Mouse (Mus musculus) spleen, adult 18-20 months (tissue): ENCODE data around the gene Ulk2.

ENCODE experiments used
- DNase-seq, 2 experiments: peaks; one replicate each; pipeline ENCODE4 v3.0.0; 2022; ENCODE audit warnings: mixed read lengths in 2 of 2

The Ulk2 gene

DNA sequence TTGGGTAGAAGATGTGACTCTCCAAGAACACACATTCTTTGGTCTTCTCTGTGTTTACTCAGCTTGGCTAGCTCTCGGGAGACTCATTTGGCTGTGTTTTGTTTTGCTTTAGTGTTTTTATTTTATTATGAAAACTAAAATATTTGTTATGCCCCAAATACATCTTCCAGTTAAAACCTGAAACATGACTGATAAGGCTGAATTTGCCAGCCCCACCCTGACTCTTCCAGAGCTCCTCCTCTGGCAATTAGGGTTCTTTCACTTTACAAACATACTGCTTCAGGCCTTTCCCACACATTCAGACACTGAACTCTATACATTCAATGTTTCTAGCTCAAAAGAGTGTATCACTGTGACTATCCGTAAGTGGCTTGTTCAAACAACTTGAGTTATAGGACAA is 97.7 kb downstream of the Ulk2 start:
- no peak for DNase-seq

DNA sequence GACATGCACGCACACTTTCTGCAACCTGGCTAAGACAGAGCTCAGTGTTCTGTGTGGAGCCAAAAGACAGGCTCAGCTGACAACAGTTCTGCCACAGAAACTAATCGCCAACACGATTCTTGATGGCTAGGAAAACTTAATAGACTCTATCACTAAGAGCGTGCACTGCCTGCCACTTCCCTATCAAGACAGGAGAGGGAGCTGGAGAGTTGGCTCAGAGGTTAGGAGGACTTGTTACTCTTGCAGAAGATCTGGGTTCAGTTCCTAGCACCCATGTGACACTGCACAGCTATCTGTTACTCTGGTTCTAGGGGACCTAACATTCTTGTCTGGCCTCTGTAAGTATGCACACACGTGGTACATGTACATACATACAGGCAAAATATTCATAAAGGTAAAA is 103.3 kb downstream of the Ulk2 start:
- DNase-seq: no peak

DNA sequence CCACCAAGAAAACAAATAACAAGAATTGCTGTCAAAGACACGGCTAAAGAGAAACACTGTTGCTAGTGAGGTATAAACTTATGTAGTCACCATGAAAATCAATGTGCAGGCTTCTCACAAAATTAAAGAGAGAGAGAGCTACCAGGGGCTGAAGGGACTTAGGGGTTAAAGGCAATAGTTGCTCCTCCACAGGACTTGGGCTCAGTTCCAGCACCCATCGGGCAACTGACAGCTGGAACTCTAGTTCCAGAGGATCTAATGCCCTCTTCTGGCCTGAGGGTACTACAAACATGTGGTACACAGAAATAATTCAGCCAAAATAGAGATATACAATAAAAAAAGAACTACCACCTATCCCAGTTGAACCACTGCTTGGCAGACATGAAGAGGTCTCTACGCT is 107.7 kb downstream of the Ulk2 start:
- DNase-seq: no peak

DNA sequence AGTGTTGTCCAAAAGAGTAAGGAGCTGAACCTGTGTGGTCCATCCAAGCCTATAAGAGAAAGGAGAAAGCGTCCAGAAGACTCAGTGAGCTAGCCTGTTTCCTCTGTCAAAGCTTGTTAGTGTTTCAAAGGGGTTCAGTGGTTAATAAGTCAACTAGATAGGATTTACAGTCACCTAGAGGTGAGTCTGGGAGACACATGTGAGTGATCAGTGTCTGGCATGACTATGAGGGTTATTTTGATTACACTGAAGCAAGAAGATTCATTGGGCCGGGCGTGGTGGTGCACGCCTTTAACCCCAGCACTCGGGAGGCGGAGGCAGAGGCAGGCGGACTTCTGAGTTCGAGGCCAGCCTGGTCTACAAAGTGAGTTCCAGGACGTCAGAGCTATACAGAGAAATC is 109.1 kb downstream of the Ulk2 start:
- no peak for DNase-seq

DNA sequence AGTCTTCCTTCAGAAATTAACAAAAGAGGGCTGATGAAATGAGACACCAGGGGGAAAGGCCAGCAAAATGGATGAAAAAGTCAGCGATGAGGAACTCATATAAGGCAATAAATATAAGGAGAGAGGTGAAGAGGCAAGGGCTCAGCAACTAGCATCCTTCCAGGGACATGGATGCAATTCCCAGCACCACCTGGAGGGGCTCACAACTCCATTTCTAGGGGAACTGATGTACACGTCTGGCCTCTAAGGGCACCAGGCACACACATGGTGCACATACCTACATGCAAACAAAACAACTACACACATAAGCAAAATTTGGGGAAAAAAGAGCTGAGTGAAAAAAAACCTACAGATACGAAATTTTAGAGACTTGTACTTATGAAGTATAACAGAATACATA is 110.4 kb downstream of the Ulk2 start:
- no peak for DNase-seq

DNA sequence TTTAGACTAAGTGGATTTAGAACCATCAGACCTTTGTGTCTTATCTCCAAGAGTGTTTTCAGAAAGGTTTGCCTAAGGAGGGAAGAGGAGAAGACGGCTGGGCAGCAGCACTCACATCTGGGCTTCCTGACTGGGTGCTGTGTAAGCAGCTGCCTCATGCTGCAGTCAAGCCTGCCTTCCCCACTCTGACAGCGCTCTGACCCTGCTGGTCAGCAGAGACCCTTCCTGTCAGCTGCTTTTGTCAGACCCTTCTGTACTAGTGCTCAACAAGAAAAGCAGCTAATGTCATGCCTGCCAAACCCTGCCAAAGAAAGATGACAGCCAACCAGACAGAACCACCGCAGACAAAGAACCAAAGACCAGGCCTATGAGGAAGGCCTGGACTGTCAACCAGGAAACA is 111.1 kb downstream of the Ulk2 start:
- DNase-seq: no peak

DNA sequence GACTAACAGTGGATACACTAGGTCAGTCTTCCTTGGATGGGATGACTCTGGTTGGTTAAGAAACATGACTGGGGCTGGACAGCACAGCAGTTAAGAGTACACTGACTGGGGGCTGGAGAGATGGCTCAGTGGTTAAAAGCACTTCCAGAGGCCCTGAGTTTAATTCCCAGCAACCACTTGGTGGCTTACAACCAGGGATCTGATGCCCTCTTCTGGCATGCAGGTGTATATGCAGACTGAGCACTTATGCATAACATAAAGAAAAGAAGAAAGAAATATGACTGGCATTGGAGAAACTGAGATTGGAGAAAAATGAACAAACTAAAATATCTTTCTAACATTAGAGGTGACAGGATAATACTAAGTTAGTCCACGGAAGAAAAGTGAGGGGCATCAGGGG is 114.4 kb downstream of the Ulk2 start:
- no peak for DNase-seq

DNA sequence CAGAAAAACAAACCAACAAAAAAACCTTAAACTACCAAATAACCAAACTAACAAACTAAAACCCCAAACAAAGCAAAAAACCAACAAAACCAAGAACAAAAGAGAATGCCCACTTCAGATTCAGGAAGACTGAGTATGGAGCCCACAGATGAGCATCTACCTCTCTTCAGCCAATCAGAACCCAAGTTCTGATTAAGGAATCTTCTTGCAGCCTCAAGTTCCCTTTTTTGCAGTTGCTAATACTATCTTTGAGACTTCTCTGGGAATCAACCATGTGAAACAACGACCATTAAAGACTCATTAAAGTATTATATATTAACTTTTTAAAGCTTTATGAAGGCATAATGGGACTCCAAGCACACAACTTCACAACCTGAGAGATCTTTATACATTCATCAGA is 117.6 kb downstream of the Ulk2 start:
- DNase-seq: no peak

DNA sequence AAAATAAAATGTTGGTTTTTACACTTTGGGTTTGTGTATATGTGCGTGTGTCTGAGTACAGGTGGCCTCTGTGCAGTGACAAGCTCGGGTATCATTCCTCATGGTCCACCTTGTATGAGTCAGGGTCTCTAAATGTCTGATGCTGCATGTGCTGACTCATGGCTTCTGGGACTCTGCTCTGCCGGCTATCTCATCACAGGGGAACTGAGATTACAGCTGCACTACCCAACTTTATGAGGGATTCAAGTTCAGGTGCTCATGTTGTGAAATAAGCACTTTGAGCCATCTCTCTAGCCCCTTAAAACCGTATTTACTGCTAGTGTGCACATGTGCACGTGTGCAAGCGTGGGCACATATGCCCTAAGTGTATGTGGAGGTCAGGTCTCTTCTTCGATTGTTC is 122.2 kb downstream of the Ulk2 start:
- no peak for DNase-seq

DNA sequence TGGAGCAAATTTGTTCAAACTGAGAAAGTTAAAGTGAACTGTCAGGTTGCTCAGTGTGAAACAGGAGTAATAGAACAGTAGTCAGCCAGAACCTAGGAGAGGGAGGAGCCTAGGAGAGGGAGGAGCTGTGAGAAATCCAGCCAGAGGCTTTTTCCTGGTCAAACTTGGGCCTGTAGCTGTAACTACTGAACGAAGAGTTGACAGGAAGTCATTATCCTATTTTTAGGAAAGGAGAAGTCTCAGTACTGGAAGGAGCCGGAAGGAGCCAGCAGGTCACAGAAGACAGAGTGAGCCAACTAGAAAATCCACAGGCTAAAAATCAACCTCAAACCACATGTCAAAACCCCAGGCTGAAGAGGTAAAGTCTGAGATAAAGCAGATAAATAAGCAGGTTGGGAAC is 126.8 kb downstream of the Ulk2 start:
- no peak for DNase-seq
